Mouse (Mus musculus) stomach, postnatal 0 days (tissue): Measurements from ENCODE around the gene Trim38. TPM values are rescaled to one million over a fixed set of nuclear protein-coding genes. Genes with fewer than 3 reads are reported as not detected.

ENCODE experiments used
- ATAC-seq: fragments of 200-750 bp; cut with Nextera tagmentation; 2 replicates; pipeline ENCODE4 v1.8.0; 2017; ENCODE audit not compliant: low FRiP score, low TSS enrichment
- DNase-seq: peaks from one replicate; pipeline ENCODE4 v3.0.0-alpha.2; 2016; ENCODE audit warnings: low spot score
- H3K27ac ChIP-seq: fragments of 300-500 bp; sonication (generic); replicated peaks from 2 replicates; pipeline ENCODE4 v1.5.1; 2014; ENCODE audit warnings: mild to moderate bottlenecking, control low read depth
- H3K27me3 ChIP-seq: fragments of 300-500 bp; sonication (generic); 2 replicates; pipeline ENCODE4 v1.6.1; 2014; ENCODE audit warnings: low read length; ENCODE audit not compliant: control insufficient read depth, insufficient read depth
- H3K36me3 ChIP-seq: fragments of 300-500 bp; sonication (generic); 2 replicates; pipeline ENCODE4 v1.6.1; 2014; ENCODE audit warnings: low read length, mixed read lengths; ENCODE audit not compliant: control insufficient read depth, insufficient read depth
- H3K4me1 ChIP-seq: fragments of 300-500 bp; sonication (generic); replicated peaks from 2 replicates; pipeline ENCODE4 v1.6.1; 2014; ENCODE audit warnings: antibody characterized with exemption; ENCODE audit not compliant: control insufficient read depth, insufficient read depth
- H3K4me2 ChIP-seq: fragments of 300-500 bp; sonication (generic); replicated peaks from 2 replicates; pipeline ENCODE4 v1.6.1; 2014; ENCODE audit warnings: low read depth, mild to moderate bottlenecking, control low read depth, moderate library complexity
- H3K4me3 ChIP-seq: fragments of 300-500 bp; sonication (generic); 2 replicates; pipeline ENCODE4 v1.5.1; 2014; ENCODE audit warnings: low read depth, low read length, control low read depth
- H3K9ac ChIP-seq: fragments of 300-500 bp; sonication (generic); 2 replicates; pipeline ENCODE4 v1.6.1; 2014; ENCODE audit warnings: mild to moderate bottlenecking, low read length, control low read depth, mixed read lengths
- H3K9me3 ChIP-seq: fragments of 300-500 bp; sonication (generic); 2 replicates; pipeline ENCODE4 v1.6.1; 2016; ENCODE audit warnings: low read length; ENCODE audit not compliant: control insufficient read depth
- CTCF ChIP-seq: IDR thresholded peaks from 2 replicates; pipeline ENCODE4 v1.5.1; 2016; ENCODE audit warnings: antibody characterized with exemption, low read depth, mild to moderate bottlenecking, moderate library complexity
- EP300 ChIP-seq: optimal IDR thresholded peaks from 2 replicates; pipeline ENCODE3; 2016; ENCODE audit warnings: antibody characterized with exemption
- WGBS: fragments of 180-500 bp; shearing (Covaris S2); extraction: QIAGEN DNeasy Blood & Tissue Kit; methylation state at CpG from one replicate; pipeline ENCODE4 v1.1.7; 2014; 5-methylcytosine and 5-hydroxymethylcytosine counted together
- polyA plus RNA-seq: library from polyadenylated mRNA; unstranded; fragments of >200 nt; fragmentation: Nextera tagmentation; extraction: Ambion mirVana; gene quantifications from 2 replicates; pipeline ENCODE4 v1.2.1, GENCODE M21; 2015

Trim38 gene
- polyA plus RNA-seq, 1 experiment from 2014 or later, result 0.18 TPM

GRCm38 (mm10) chr13:23763586-23764323 lies 6.0 kb upstream of the Trim38 start, which contains the start of gene Hist1h1a:
TSS of gene Hist1h1a (plus strand) at chr13:23763666.
- peak; percentile 78 for ATAC-seq
- Histone ChIP-seq H3K27ac (peak within 1 kb of the TSS; percentile 90), H3K4me2 (peak within 1 kb of the TSS; percentile 90), H3K36me3 (no peaks in the 10 kb centered on the region), H3K9me3 (no peaks in the 10 kb centered on the region), H3K4me3 (peak within 1 kb of the TSS; percentile 52), H3K27me3 (no peaks in the 10 kb centered on the region), H3K9ac (peak within 1 kb of the TSS; percentile 71), H3K4me1 (peaks cover 3% of the 10 kb centered on the region; the same call in 1 of the 2 replicates)
- WGBS, result 3% methylated on average over 34 of the region's 34 CpGs
- TF ChIP-seq EP300 (peak; percentile 91), CTCF (no peak)
- DNase-seq, result no peak

GRCm38 (mm10) chr13:23764324-23765171 lies 5.2 kb upstream of the Trim38 start:
- no peak for TF ChIP-seq CTCF
- no peak for TF ChIP-seq EP300
- no peaks in the 10 kb centered on the region for H3K27me3 ChIP-seq
- H3K9me3 ChIP-seq, result no peaks in the 10 kb centered on the region
- H3K4me1 ChIP-seq, result peaks cover 3% of the 10 kb centered on the region; the same call in 1 of the 2 replicates
- DNase-seq (no peak), ATAC-seq (no peak)
- peak overlapping the region; percentile 90 for H3K27ac ChIP-seq
- H3K4me3 ChIP-seq, result peak overlapping the region; percentile 52
- H3K4me2 ChIP-seq, result peak overlapping the region; percentile 90
- H3K36me3 ChIP-seq, result no peaks in the 10 kb centered on the region
- WGBS, result 37% methylated on average over 12 of the region's 12 CpGs
- peak overlapping the region; percentile 71 for H3K9ac ChIP-seq

- H3K36me3 ChIP-seq, result no peaks in the 10 kb centered on the region
- ATAC-seq (no peak), DNase-seq (no peak)
- no peak overlapping the region for H3K9ac ChIP-seq
- H3K4me1 ChIP-seq, result peaks cover 3% of the 10 kb centered on the region; the same call in 1 of the 2 replicates
- no peaks in the 10 kb centered on the region for H3K27me3 ChIP-seq
- TF ChIP-seq CTCF (no peak), EP300 (no peak)
- no peak overlapping the region for H3K27ac ChIP-seq
- H3K9me3 ChIP-seq, result no peaks in the 10 kb centered on the region
- no peak overlapping the region for H3K4me2 ChIP-seq
- no peak overlapping the region for H3K4me3 ChIP-seq
- WGBS, result 58% methylated on average over 1 of the region's 1 CpGs
Measured at GRCm38 (mm10) chr13:23765172-23765513, 4.6 kb upstream of the Trim38 start.

GRCm38 (mm10) chr13:23766772-23767171 lies 2.9 kb upstream of the Trim38 start:
- no peaks in the 10 kb centered on the region for H3K27me3 ChIP-seq
- no peaks in the 10 kb centered on the region for H3K9me3 ChIP-seq
- H3K9ac ChIP-seq, result no peak overlapping the region
- H3K27ac ChIP-seq, result no peak overlapping the region
- ATAC-seq (no peak), DNase-seq (no peak)
- H3K4me3 ChIP-seq, result no peak overlapping the region
- H3K4me2 ChIP-seq, result no peak overlapping the region
- no peak for TF ChIP-seq CTCF
- no peak for TF ChIP-seq EP300
- H3K36me3 ChIP-seq, result no peaks in the 10 kb centered on the region
- peaks cover 3% of the 10 kb centered on the region; the same call in 1 of the 2 replicates for H3K4me1 ChIP-seq

- no peaks in the 10 kb centered on the region for H3K36me3 ChIP-seq
- TF ChIP-seq EP300 (no peak), CTCF (no peak)
- H3K9ac ChIP-seq, result no peak overlapping the region
- no peaks in the 10 kb centered on the region for H3K27me3 ChIP-seq
- ATAC-seq (no peak), DNase-seq (no peak)
- peaks cover 6% of the 10 kb centered on the region; the same call in 1 of the 2 replicates for H3K4me1 ChIP-seq
- no peak overlapping the region for H3K4me3 ChIP-seq
- 52% methylated on average over 5 of the region's 5 CpGs for WGBS
- H3K4me2 ChIP-seq, result no peak overlapping the region
- no peak overlapping the region for H3K27ac ChIP-seq
- H3K9me3 ChIP-seq, result no peaks in the 10 kb centered on the region
Measured at GRCm38 (mm10) chr13:23768834-23769397, 797 bp upstream of the Trim38 start.
